Mouse (Mus musculus) NIH3T3 (cell line): ENCODE measurements around the gene Tceal8.
"Not testable (repeated sequence)": the region's sequence is repeated elsewhere in the genome, so short reads cannot be mapped to it uniquely, and the experiment has no call there.

Experiments used
- DNase-seq: peaks from one replicate; pipeline ENCODE4 v3.0.0-alpha.2; 2012; ENCODE audit warnings: low read depth

Tceal8 gene

GRCm38 (mm10) chrX:136172118-136172551 lies at the start of gene Tceal8:
Gene Tceal8 (minus strand): TSS chrX:136172342.
- DNase-seq, result peak; percentile 92

GRCm38 (mm10) chrX:136216303-136216702 lies 44.2 kb upstream of the Tceal8 start:
- no peak for DNase-seq

- DNase-seq, result not testable (repeated sequence)
Observed at GRCm38 (mm10) chrX:136214729-136215677, 42.9 kb upstream of the Tceal8 start, which contains the start of the genes Tceal7 and Bex1. Gene Tceal7 (plus strand): TSS chrX:136214779. Gene Bex1 (minus strand): TSS chrX:136215513.

- no peak for DNase-seq
Observed at GRCm38 (mm10) chrX:136213396-136213795, 41.3 kb upstream of the Tceal8 start.

GRCm38 (mm10) chrX:136204406-136204805 lies 32.3 kb upstream of the Tceal8 start:
- no peak for DNase-seq

- DNase-seq, result no peak
Observed at GRCm38 (mm10) chrX:136203664-136204066, 31.5 kb upstream of the Tceal8 start, which contains the start of gene Tceal5. Gene Tceal5 (minus strand): TSS chrX:136203876.

GRCm38 (mm10) chrX:136203257-136203656 lies 31.1 kb upstream of the Tceal8 start:
- DNase-seq, result no peak

GRCm38 (mm10) chrX:136196873-136197272 lies 24.7 kb upstream of the Tceal8 start:
- peak; percentile 37 for DNase-seq

- DNase-seq, result no peak
Observed at GRCm38 (mm10) chrX:136195193-136195944, 23.2 kb upstream of the Tceal8 start.

GRCm38 (mm10) chrX:136183107-136183506 lies 11.0 kb upstream of the Tceal8 start:
- DNase-seq, result no peak

- DNase-seq, result no peak
Observed at GRCm38 (mm10) chrX:136180897-136181553, 8.9 kb upstream of the Tceal8 start.

GRCm38 (mm10) chrX:136172786-136173185 lies 644 bp upstream of the Tceal8 start:
- DNase-seq, result peak; percentile 43

GRCm38 (mm10) chrX:136171189-136172117 lies 689 bp downstream of the Tceal8 start:
- DNase-seq, result peak; percentile 86

- no peak for DNase-seq
Observed at GRCm38 (mm10) chrX:136170625-136171024, 1.5 kb downstream of the Tceal8 start.

GRCm38 (mm10) chrX:136144195-136144594 lies 27.9 kb downstream of the Tceal8 start:
- DNase-seq, result no peak

GRCm38 (mm10) chrX:136143711-136144110 lies 28.4 kb downstream of the Tceal8 start:
- no peak for DNase-seq

GRCm38 (mm10) chrX:136141385-136141784 lies 30.8 kb downstream of the Tceal8 start:
- DNase-seq, result no peak

- not testable (repeated sequence) for DNase-seq
Observed at GRCm38 (mm10) chrX:136139640-136140004, 32.5 kb downstream of the Tceal8 start.

GRCm38 (mm10) chrX:136138827-136139639 lies 33.1 kb downstream of the Tceal8 start, which contains the start of gene Bex4:
Gene Bex4 (plus strand): TSS chrX:136138996.
- not testable (repeated sequence) for DNase-seq

- DNase-seq, result no peak
Observed at GRCm38 (mm10) chrX:136135559-136135958, 36.6 kb downstream of the Tceal8 start.
